Mouse (Mus musculus): ENCODE results near the gene Akap8l.

Akap8l gene

GRCm38 (mm10) chr17:32356766-32357760 lies 6.7 kb upstream of the Akap8l start:
- no peak for DNase-seq

GRCm38 (mm10) chr17:32356281-32356680 lies 5.9 kb upstream of the Akap8l start:
- DNase-seq: no peak

- no peak for DNase-seq
Measured at GRCm38 (mm10) chr17:32355031-32355430, 4.6 kb upstream of the Akap8l start.

GRCm38 (mm10) chr17:32354211-32354610 lies 3.8 kb upstream of the Akap8l start:
- DNase-seq: no peak

- peak; percentile 92 for DNase-seq
Measured at GRCm38 (mm10) chr17:32353696-32354095, 3.3 kb upstream of the Akap8l start.

GRCm38 (mm10) chr17:32351726-32352125 lies 1.3 kb upstream of the Akap8l start:
- no peak for DNase-seq

- DNase-seq: no peak
Measured at GRCm38 (mm10) chr17:32351269-32351668, 862 bp upstream of the Akap8l start.

- DNase-seq: no peak
Measured at GRCm38 (mm10) chr17:32349851-32350381, 491 bp downstream of the Akap8l start.

GRCm38 (mm10) chr17:32349037-32349732 lies 1.2 kb downstream of the Akap8l start:
- peak; percentile 40 for DNase-seq

- no peak for DNase-seq
Measured at GRCm38 (mm10) chr17:32348406-32348805, 2.0 kb downstream of the Akap8l start.

GRCm38 (mm10) chr17:32341102-32341501 lies 9.3 kb downstream of the Akap8l start:
- DNase-seq: no peak

- no peak for DNase-seq
Measured at GRCm38 (mm10) chr17:32340110-32340509, 10.3 kb downstream of the Akap8l start.

- no peak for DNase-seq
Measured at GRCm38 (mm10) chr17:32335869-32336268, 14.5 kb downstream of the Akap8l start.

- DNase-seq: no peak
Measured at GRCm38 (mm10) chr17:32334921-32335320, 15.5 kb downstream of the Akap8l start.

GRCm38 (mm10) chr17:32333675-32334303 lies 16.6 kb downstream of the Akap8l start:
- no peak for DNase-seq

- DNase-seq: no peak
Measured at GRCm38 (mm10) chr17:32327501-32327900, 22.9 kb downstream of the Akap8l start.

- DNase-seq: no peak
Measured at GRCm38 (mm10) chr17:32322809-32323208, 27.6 kb downstream of the Akap8l start.

GRCm38 (mm10) chr17:32321836-32322235 lies 28.6 kb downstream of the Akap8l start:
- no peak for DNase-seq

- no peak for DNase-seq
Measured at GRCm38 (mm10) chr17:32321390-32321734, 29.0 kb downstream of the Akap8l start.

- DNase-seq: peak; percentile 99
Measured at GRCm38 (mm10) chr17:32320597-32321389, 29.6 kb downstream of the Akap8l start, which contains the start of gene Akap8. TSS of gene Akap8 (minus strand) at chr17:32321238.

- peak; percentile 11 for DNase-seq
Measured at GRCm38 (mm10) chr17:32319950-32320349, 30.5 kb downstream of the Akap8l start.

GRCm38 (mm10) chr17:32317708-32318107 lies 32.7 kb downstream of the Akap8l start:
- no peak for DNase-seq

All from kidney, postnatal 14 days (tissue).